Mouse (Mus musculus): ENCODE measurements around the gene Spem2.

Spem2 gene

GRCm38 (mm10) chr11:69799394-69800137 is 18.7 kb downstream of the Spem2 start:
- peak; percentile 62 for DNase-seq (ENCODE audit: low read depth, low spot score)

- DNase-seq (ENCODE audit: low read depth, low spot score): no peak
These were observed 20.3 kb downstream of the Spem2 start for GRCm38 (mm10) chr11:69797924-69798323.

GRCm38 (mm10) chr11:69795983-69796435 is 22.3 kb downstream of the Spem2 start:
- no peak for DNase-seq (ENCODE audit: low read depth, low spot score)

GRCm38 (mm10) chr11:69795168-69795982 is 22.9 kb downstream of the Spem2 start, which contains the start of gene Chrnb1:
Chrnb1 (minus strand) TSS chr11:69795943.
- peak; percentile 98 for DNase-seq (ENCODE audit: low read depth, low spot score)

GRCm38 (mm10) chr11:69793429-69793828 is 24.8 kb downstream of the Spem2 start:
- DNase-seq (ENCODE audit: low read depth, low spot score): no peak

- no peak for DNase-seq (ENCODE audit: low read depth, low spot score)
These were observed 26.8 kb downstream of the Spem2 start for GRCm38 (mm10) chr11:69791420-69791819.

- peak; percentile 41 for DNase-seq (ENCODE audit: low read depth, low spot score)
These were observed 28.8 kb downstream of the Spem2 start for GRCm38 (mm10) chr11:69789431-69789830.

- peak; percentile 77 for DNase-seq (ENCODE audit: low read depth, low spot score)
These were observed 31.0 kb downstream of the Spem2 start for GRCm38 (mm10) chr11:69787306-69787705.

GRCm38 (mm10) chr11:69784793-69785272 is 33.4 kb downstream of the Spem2 start:
- peak; percentile 97 for DNase-seq (ENCODE audit: low read depth, low spot score)

GRCm38 (mm10) chr11:69781828-69782227 is 36.4 kb downstream of the Spem2 start:
- peak; percentile 87 for DNase-seq (ENCODE audit: low read depth, low spot score)

- no peak for DNase-seq (ENCODE audit: low read depth, low spot score)
These were observed 39.3 kb downstream of the Spem2 start for GRCm38 (mm10) chr11:69778985-69779384.

GRCm38 (mm10) chr11:69778258-69778982 is 39.8 kb downstream of the Spem2 start:
- no peak for DNase-seq (ENCODE audit: low read depth, low spot score)

- no peak for DNase-seq (ENCODE audit: low read depth, low spot score)
These were observed 40.6 kb downstream of the Spem2 start for GRCm38 (mm10) chr11:69777504-69778257.

- DNase-seq (ENCODE audit: low read depth, low spot score): no peak
These were observed 41.8 kb downstream of the Spem2 start for GRCm38 (mm10) chr11:69776488-69776887.

GRCm38 (mm10) chr11:69775716-69776115 is 42.5 kb downstream of the Spem2 start:
- DNase-seq (ENCODE audit: low read depth, low spot score): no peak

- no peak for DNase-seq (ENCODE audit: low read depth, low spot score)
These were observed 43.3 kb downstream of the Spem2 start for GRCm38 (mm10) chr11:69774961-69775360.

- DNase-seq (ENCODE audit: low read depth, low spot score): no peak
These were observed 50.7 kb downstream of the Spem2 start for GRCm38 (mm10) chr11:69767625-69767909.

GRCm38 (mm10) chr11:69766872-69767624 is 51.2 kb downstream of the Spem2 start:
- no peak for DNase-seq (ENCODE audit: low read depth, low spot score)

Measured in ES-CJ7 (cell line).